Mouse (Mus musculus): ENCODE results near the gene Pgk1. TPM values are rescaled to one million over a fixed set of nuclear protein-coding genes. Genes with fewer than 3 reads are reported as not detected.

Pgk1 gene
- polyA plus RNA-seq, 1 experiment from 2014 or later, result 371 TPM

Other genes with a start within 250 kb of the Pgk1 start
- gene Magt1, start 175.2 kb upstream of the Pgk1 start, polyA plus RNA-seq (2016; fragmentation: Nextera tagmentation; extraction: Ambion mirVana), result 33.5 and 38.3 TPM in 2 replicates
- 284 and 287 TPM in 2 replicates for gene Cox7b, start 171.4 kb upstream of the Pgk1 start, polyA plus RNA-seq (2016; fragmentation: Nextera tagmentation; extraction: Ambion mirVana)
- 24.8 and 25.0 TPM in 2 replicates for gene Atp7a, start 159.8 kb upstream of the Pgk1 start, polyA plus RNA-seq (2016; fragmentation: Nextera tagmentation; extraction: Ambion mirVana)
- 0.08 and 0.17 TPM in 2 replicates for gene Tlr13, start 43.9 kb upstream of the Pgk1 start, polyA plus RNA-seq (2016; fragmentation: Nextera tagmentation; extraction: Ambion mirVana)
- gene Taf9b, start 34.1 kb downstream of the Pgk1 start, polyA plus RNA-seq (2016; fragmentation: Nextera tagmentation; extraction: Ambion mirVana), result 14.2 and 14.8 TPM in 2 replicates
- not detected in 2 replicates for gene Fnd3c2, start 68.3 kb downstream of the Pgk1 start, polyA plus RNA-seq (2016; fragmentation: Nextera tagmentation; extraction: Ambion mirVana)